Mouse (Mus musculus) urinary bladder, adult 2 months (tissue): Measurements from ENCODE around the gene Kcp. TPM values are rescaled to one million over a fixed set of nuclear protein-coding genes. Genes with fewer than 3 reads are reported as not detected.
A peak's percentile ranks its signal among the peaks of the same experiment; 100 is the strongest.

Experiments used
- DNase-seq: peaks from one replicate; pipeline ENCODE4 v3.0.0; 2022; ENCODE audit warnings: low spot score
- polyA plus RNA-seq: library from polyadenylated mRNA; depleted of rRNA; stranded (reverse); fragments of >200 nt; gene quantifications from 2 replicates; pipeline ENCODE4 v1.2.3, GENCODE M21; 2012

Gene Kcp
- polyA plus RNA-seq, 1 experiment, result 4.9 TPM

DNA sequence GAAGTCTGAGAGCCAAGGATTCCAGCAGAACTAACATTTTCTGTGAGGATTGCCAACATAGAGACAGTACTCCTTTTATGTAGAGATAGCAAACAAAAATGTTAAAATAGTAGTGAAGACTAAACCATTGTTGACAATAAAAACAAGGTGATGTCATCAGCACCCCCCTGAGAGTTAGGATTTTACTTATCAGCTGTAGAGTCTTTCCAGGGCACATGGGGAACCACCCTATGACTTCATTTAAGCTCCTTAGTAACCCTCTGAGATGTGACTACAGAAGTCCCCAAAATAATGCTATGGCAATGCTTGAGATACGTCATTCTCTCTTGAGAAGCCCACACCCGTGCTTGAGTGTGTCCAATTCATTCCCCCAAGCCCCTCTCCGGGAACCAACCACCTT is 44.4 kb downstream of the Kcp start:
- no peak for DNase-seq

DNA sequence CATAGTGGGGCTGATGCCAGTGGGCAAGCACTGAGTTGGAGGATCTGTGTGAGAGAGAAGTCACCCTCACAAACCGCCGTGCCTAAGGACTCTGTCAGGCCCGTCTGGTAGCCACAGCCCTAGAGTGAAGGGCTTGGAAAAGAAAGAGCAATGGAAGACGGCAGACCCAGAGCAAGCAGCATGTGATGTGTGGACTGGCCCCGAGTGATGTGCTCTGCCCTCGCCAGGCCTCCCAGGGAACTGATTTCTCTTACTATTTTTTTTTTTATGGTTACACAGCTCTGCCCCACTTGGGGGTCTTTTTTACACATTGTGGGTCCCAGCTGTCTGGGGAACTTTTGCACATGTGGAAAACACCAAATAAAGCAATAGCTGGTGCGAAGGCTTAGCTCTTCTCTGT is 46.2 kb downstream of the Kcp start:
- DNase-seq, result no peak

DNA sequence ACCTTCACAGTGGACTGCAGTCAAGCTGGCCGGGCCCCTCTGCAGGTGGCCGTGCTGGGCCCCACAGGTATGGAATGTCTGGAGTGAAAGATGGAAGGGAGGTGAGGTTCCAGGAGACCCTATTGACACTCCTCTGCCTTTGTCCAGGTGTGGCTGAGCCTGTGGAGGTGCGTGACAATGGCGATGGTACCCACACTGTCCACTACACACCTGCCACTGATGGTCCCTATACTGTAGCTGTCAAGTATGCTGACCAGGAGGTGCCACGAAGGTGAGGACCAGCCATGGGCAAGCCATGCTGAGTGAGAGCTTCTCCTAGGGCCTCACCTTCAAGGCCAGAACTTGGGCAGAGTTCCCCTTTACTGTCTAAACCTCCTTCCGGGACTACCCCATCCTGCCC is 57.1 kb downstream of the Kcp start:
- DNase-seq, result no peak

DNA sequence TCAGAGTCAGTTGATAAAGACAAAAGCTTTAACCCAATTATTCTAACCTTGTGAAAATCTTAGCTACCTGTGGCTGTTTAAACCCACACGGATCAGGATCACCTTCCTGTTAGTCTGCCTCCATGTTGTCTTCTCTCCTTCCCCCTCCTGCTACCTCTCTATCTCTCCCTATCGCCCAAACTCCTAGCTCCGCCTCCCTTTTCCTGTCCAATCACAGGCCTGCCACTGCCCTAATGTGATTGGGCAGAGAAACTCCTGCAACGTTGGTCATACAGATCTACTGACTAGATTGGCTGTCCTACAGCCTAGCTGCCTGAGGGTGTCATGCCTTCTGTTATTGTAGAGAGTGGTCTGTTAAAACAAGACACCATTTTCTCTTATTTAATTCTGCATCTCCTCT is 57.9 kb downstream of the Kcp start:
- no peak for DNase-seq

DNA sequence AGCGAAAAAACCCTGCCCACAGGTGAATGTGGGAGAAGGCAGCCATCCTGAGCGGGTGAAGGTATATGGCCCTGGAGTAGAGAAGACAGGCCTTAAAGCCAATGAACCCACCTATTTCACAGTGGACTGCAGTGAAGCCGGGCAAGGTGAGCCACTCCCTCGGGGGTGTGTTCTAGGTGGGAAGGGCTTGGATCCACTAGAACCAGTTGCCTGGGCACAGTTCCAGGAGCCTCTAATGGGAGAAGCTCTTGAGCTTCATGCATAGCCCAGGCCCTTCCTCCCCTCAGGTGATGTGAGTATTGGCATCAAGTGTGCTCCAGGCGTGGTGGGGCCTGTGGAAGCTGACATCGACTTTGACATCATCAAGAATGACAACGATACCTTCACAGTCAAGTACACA is 62.4 kb downstream of the Kcp start:
- DNase-seq, result no peak

DNA sequence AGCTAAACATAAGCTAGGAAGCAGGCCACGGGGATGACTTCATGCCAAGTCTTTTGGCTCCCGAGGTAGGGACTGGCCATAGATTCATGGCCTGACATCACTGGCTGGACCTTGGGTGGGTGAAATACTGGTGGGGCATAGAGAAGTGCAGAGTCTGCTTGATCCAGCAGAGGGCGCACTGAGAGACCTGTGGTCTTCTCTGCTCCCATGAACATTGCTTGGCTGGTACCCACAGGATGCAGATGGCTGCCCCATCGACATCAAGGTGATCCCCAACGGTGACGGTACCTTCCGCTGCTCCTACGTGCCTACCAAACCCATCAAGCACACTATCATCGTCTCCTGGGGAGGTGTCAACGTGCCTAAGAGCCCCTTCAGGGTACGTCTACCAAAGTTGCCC is 63.0 kb downstream of the Kcp start:
- no peak for DNase-seq

DNA sequence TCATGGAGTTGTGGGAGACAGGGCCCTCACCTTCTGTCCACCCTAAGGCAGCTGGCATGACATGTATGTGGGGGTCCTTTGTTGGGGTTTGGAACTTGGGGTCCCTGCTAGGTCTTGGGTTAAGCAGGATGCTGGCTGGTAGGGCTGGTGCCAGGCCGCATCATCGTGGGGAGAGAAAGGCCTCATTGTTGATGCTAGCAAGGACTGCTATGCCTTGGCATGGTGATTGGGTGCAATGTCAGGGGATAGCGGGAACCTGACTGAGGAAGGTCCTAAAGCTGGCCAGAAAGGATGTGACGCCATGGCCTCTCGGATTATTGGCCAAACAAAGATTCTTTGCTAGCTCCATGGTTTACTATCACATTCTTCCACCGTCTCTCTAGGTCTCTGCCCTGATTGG is 68.0 kb downstream of the Kcp start:
- DNase-seq, result no peak

DNA sequence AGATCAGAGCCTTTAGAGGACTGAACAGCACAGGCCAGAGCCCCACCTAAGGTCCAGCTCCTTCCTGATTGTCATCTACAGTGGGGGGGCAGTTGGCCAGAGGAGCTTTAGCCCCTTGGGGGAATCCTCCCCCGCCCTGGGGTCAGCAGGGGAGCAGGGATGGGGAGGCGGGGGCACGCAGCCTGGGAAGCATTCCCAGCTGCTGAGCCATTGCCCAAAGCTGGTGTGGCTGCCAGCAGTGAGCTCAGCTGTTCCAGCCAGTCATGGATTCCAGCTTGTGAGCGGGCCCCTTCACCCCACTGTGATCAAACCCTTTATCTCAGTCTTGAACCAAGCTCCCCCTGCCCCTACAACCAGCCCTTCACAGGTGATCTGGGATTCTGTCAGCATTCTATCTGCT is 68.5 kb downstream of the Kcp start:
- peak; percentile 25 for DNase-seq

DNA sequence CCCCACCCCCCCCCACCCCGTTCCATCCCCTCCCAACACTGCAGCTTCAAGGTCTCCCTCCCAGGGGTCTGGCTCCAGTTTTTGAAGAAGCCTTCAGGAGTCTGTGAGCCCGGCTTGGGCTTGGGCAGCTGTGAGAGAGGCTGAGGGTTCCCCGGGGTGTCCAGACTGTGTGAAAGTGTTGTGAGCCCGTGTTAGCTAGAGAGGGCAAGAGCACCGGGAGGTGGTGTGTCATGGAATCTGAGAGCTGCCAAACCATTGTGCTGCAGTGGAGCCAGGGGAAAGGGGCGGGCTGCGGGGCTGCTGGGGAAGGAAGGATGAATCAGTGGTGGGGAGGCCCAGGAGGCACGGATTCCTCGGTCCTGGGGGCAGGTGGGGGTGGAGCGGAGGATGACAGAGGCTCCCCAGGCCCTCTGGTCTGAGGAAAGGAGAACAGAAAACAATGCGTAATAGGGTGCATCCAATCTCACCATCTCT is 71.3 kb downstream of the Kcp start:
- no peak for DNase-seq

DNA sequence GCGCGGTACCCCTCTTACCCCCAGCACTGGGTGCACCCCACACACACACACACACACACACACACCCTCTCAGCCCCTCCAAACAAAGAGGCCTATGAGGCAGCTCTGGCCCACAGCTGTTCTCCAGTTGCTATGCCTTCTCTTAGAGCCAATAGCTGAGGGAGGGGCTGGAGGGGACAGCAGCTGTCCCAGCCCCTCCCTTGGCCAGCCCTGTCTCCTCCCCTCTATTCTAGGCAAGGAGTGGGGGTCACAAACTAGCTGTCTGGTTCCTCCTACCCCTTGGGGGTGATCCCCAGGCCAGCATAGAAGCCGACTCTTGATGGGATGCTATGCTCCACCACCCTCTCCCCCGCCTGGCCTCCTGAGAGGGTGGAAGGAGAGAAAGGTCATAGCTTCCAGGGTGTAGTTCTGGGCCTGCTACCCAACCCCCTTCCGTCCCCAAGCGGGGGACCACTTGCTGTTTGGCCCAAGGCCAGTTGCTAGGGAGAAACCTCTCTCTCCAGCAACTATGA is 71.8 kb downstream of the Kcp start:
- no peak for DNase-seq

DNA sequence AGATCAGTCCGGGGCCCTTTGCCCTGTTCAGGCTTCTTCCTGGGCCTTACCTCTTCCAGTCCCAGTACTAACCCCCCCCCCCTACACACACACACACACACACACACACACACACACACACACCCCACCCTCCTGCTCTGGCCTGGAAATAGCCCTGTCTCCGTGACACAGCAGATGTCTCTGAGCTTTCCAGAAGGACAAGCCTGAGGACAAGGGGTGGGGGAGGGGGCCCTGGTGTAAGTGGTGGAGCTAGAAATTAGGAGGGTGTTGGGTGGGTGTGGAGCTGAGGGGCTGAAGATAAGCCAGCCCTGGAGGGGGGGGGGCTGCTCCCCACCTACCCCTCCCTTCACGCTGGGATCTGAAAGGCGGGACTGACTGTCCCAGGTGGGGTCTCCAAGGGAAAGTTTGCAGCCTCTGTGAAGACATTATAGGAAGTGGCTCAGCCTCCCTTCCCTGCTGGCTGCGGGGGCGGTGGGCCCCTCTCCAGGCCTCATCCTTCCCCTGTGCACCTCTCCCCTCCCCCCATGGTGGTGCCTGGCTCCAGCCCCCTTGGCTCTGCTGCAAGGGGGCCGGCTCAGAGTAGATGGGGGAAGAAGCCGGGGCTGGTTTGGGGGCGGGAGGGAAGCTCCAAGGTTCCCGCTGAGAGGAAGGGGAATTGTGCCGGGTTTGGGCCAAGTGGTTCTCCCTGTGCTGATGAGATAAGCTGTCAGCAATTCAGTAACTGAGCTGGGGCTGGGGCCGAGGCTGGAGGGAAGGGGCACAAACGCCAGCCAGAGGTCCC is 72.7 kb downstream of the Kcp start:
- DNase-seq, result peak; percentile 26

DNA sequence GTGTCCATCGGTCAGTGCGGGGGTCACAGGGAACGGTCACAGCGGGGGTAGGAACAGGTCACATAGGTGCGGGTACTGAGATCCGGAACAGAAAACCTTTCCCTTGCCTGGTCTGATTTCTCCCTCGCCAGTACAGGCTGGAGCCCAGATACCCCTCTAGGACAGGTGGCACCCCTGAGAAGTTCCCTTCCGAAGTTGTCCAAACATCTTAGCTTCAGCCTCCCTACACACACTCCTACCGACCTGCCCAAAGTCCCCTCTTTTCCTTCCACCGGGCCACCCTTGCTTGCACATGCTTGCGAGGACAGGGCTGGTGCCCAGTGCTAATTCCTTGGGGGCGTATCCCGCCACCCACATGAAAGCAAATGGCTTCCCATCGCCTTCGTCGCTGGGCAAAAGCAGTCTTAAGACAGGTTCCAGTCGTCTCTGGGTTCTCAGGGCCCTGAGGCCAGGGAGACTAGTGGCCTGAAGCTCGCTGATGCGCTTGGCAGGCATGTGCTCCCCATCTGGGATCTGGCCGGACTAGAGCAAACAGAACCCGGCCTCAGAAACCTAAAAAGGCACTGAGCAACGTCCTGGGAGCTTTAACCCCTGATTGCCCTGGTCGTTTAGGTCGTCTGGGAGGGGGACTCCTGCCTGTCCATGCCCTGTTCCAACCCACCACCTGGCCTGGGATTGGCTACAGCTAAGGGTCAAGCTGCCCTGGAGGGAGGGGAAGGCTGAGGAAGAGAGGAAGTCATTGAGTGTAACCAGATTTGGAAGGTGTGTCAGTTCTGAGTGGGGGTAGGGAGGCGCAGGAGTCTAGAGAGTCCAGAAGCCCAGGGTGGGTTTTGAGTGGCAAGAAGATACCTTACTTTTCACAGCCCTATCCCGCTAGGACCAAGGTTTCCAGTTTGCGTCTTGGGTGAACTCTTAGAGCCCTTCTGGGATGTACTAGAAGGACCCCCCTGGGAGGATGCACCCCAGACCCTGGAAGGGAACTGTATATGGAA is 73.7 kb downstream of the Kcp start:
- DNase-seq, result peak; percentile 27

DNA sequence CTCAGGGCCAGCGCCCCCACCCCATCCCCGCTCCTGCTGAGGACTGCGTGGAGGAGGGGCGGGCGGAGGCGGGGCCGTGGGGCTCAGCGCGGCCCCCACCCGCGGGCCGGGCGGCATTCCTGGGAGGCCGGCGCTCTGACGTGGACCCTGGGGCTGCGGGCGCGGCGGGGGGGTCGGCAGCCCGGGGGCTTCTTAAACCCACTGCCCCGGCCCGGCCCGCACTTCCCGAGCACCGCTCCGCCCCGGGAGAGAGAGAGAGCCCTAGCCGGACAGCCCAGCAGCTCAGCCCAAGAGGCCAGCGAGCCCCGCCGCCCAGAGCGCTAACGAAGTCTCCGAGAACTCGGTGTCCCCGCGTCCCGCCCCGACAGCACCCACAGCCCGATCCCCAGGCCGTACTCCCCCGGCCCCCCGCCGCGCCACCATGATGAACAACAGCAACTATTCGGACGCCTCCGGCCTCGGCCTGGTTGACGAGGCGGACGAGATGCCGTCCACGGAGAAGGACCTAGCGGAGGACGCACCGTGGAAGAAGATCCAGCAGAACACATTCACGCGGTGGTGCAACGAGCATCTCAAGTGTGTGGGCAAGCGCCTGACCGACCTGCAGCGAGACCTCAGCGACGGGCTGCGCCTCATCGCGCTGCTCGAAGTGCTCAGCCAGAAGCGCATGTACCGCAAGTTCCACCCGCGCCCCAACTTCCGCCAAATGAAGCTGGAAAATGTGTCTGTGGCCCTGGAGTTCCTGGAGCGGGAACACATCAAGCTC is 74.5 kb downstream of the Kcp start, which contains the start of gene Flnc:
Gene Flnc, plus strand, starts transcription at position 219 of the 766 bp plus-strand sequence.
- peak; percentile 58 for DNase-seq

DNA sequence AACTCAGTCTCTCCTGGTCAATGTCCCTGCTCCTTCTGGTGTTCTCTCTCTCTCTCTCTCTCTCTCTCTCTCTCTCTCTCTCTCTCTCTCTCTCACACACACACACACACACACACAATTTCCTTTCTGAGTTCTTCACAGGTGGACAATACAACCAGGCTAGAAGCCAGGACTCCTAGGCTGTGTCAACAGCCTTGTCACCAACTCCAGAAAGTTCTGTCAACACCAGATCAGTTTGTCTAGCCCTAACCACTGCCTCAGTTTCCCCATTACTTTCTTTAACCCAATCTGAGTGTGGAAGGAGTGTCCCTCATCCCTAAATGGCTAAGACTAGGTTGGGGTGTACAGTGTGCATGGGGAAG is 75.1 kb downstream of the Kcp start:
- no peak for DNase-seq

DNA sequence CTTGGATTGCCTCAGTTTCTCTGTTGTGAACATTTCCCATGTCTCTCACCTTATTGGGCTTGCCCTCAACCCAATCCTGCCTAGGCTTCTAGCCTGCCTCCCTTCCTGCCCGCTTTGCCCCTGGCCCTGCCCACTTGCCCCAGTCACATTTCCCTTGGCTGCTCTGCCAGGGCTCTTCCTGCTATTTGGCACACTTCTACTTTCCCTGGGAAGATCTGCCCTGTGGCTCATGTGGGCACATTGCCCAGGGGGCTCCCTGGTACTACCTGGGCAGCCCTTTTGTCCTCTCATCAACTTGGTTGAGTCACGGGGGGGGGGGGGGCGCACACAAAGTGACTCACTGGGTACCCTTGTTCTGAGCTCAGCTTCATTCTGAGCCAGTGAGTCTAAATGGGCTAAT is 75.6 kb downstream of the Kcp start:
- DNase-seq, result no peak

DNA sequence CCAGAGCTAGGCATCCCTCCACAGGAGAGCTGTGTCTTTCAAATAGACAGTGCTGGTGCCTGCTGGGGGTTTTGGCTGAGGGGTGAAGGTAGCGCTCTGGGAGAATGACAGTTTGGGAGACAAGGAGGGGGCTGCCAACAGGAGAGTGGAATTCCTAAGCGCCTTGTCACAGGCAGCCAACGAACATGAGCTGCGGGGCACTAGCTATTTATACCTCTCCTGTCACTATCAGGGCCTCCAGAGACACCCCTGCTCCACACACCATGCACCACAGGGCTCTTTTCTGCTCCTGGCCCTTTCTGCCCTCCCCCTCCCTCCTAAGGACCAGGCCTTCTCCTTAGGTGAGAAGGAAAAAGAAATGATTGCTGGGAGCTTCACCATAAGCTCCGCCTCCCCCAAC is 76.3 kb downstream of the Kcp start:
- no peak for DNase-seq

DNA sequence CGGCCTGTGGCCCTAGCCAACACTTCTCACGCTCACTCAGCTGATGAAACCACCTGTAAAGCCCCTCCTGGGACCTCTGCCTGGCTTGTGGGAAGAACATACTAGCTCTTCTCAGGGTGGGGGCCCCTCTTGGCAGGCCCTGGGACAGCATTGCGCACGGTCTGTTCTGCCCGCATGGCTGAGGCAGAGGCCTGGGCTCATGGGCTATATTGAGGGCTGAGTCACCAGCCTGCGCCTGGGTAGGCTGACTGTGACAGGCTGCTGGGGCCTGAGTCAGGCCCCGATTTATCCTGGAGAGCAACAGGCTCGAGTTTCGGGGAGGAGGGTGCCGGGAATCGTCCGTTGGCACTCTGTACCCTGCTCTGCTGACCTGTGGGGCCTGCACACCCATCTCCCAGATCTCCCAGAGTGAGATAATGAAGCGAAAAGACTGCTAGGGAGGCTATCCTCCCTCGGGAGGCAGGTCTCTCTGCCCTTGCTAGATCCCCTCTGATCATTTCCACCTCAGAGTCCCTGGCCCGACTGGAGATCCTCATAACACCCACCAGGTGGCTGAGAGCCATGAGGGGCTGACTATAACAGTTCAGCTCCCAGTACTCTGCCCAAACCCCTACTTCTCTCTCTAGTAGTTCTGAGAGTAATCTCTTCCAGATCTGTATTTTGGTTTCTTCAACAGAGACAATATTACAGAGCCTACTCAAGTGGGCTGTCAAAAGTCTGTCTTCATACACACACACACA is 76.9 kb downstream of the Kcp start:
- DNase-seq, result no peak

DNA sequence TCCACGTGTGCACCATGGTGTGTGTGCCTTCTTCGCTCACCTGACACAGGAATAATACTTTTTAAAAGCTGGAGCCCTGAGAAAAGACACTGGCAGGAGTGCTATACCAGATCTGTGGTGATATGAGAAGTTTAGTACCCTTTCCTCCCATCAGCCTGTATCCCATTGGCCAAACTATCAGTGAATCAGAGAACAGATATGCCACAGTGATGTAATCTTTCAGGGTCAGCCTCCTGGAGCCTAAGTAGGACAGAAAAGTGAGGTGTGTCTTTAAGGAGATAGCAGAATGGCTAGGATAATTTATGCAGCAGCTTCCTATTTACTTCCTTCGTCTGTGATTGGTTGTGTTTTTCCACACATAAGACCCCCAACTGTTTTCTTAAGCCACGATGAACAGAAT is 79.6 kb downstream of the Kcp start:
- no peak for DNase-seq

DNA sequence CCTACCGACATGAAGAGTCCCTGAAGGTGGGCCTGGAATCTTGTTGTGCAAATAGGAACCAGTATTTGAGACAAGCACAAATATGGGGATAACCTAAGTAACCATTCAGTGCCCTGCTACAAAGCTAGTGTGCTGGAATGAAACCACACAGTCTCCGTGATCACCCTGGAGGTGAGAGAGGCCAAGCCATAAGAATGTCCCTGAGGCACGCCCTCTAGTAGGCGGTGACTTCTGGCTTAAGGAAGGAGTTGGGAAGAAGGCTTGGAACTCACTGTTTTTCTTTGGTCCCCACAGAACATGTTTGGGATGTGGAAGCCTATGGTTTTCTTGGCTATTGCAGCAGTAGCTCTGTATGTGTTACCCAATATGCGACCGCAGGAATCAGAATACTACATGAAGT is 81.4 kb downstream of the Kcp start:
- no peak for DNase-seq

DNA sequence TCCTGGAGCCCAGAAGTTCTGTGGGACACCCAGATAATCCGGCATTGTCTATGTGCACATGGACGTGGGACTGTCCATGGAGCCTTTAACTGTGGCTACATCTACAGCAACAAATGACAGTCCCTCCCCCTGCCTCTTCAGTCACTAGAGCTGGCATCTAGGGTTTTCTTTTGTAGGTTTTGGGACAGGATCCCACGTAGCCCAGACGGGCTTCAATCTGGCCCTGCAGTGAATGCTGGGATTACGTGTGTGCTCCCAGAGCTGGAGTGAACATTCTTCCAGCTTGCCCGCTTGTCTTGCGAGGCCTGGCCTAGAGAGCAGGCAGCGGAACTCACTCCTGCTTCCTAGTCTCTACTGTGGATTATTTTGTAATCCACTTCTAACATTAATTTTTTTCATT is 82.6 kb downstream of the Kcp start:
- no peak for DNase-seq
